Mouse (Mus musculus): ENCODE measurements around the gene Clca3a2.

- TF ChIP-seq CTCF (IDR thresholded peaks at IDR 0.05; ENCODE audit: low read depth, low read length) (no peak), POLR2A (IDR thresholded peaks at IDR 0.05; ENCODE audit: insufficient read depth, low read length) (no peak)
Measured at GRCm38 (mm10) chr3:144765161-144765560, 54.1 kb downstream of the Clca3a2 start.

Data from ES-Bruce4 (cell line).